In genomic region chr3:107399991-107400640, GRCm38 (mm10) we compare ENCODE assay signal across 20 mouse cellular contexts. TPM values are rescaled to one million over a fixed set of nuclear protein-coding genes. Genes with fewer than 3 reads are reported as not detected.
DNase-seq lines count a peak whose midpoint lies in the region.
"Had no signal": no experiment of that assay in that cellular context is flagged by ENCODE, and none has a peak within 500 bp of the region (broad histone marks: within the 10 kb centered on the region; RNA-seq: fewer than 3 reads in every experiment).

No protein-coding gene starts in this region.

- peak; percentile 69 for DNase-seq in gastrocnemius, postnatal 25 days
- DNase-seq in gastrocnemius, postnatal 14 days, result no peak
- DNase-seq in fat pad, adult 2 months (ENCODE audit: extremely low read depth, low read depth, low spot score), result peak; percentile 19
- peak; percentile 27 for DNase-seq in gonadal fat pad, adult 2 months (ENCODE audit: low read depth)
- DNase-seq in thymus, postnatal 4 days, result no peak
- DNase-seq in layer of hippocampus, adult 9-10 months (ENCODE audit: low spot score), result no peak
- DNase-seq: adrenal gland, adult 8-10 months; adrenal gland, postnatal 36 days; cerebellum, adult 18-20 months; cerebellum, adult 9-10 months; cerebellum, postnatal 25 days; heart, postnatal 10 days; heart, postnatal 4 days; kidney, adult 18-20 months had no signal

- intact Hi-C loops in gastrocnemius, postnatal 14 days (cut with DNase I; ENCODE audit: low total_unique reads), result no loop called here

RNA-seq across cellular contexts. Expression of gene Kcnc4, which starts 59.2 kb away (rescaled TPM):
- 10 to 100 TPM; 87.0 to 94.0 TPM for total RNA-seq in gastrocnemius, postnatal 25 days (2021)
- 10 to 100 TPM; 49.3 to 51.9 TPM for total RNA-seq in gastrocnemius, postnatal 14 days (2021)
- 25.9 and 26.3 TPM in 2 replicates for polyA plus RNA-seq in gonadal fat pad, adult 2 months (2012; rRNA removed)
- total RNA-seq: common myeloid progenitor, adult 5-6 weeks had no signal
- polyA plus RNA-seq: activated CD4-positive, CD25-positive, alpha-beta regulatory T cell, adult 4 months; C2C12; CD4-positive, CD25-positive, alpha-beta regulatory T cell, adult 4 months; inflammation-experienced regulatory T-cells, adult 6 months; intestine, embryonic 16.5 days had no signal

Comparison
In these comparisons a context has a peak if more than half of its experiments do, and no peak if none do; other contexts are left out.
1. DNase-seq: peak in gastrocnemius, postnatal 25 days (single experiment), fat pad, adult 2 months (single experiment) and gonadal fat pad, adult 2 months (single experiment); none in gastrocnemius, postnatal 14 days (single experiment), thymus, postnatal 4 days (single experiment) and layer of hippocampus, adult 9-10 months (single experiment).